Mouse (Mus musculus): ENCODE measurements around the gene Mkln1.

Gene Mkln1

GRCm38 (mm10) chr6:31399566-31399965, 1.0 kb downstream of the Mkln1 start:
- DNase-seq = peak; percentile 87

- DNase-seq = no peak
Observed at GRCm38 (mm10) chr6:31411017-31411416, 12.5 kb downstream of the Mkln1 start.

GRCm38 (mm10) chr6:31412487-31412886, 14.0 kb downstream of the Mkln1 start:
- peak; percentile 67 for DNase-seq

- no peak for DNase-seq
Observed at GRCm38 (mm10) chr6:31413556-31413955, 15.0 kb downstream of the Mkln1 start.

GRCm38 (mm10) chr6:31414303-31414702, 15.8 kb downstream of the Mkln1 start:
- DNase-seq = no peak

GRCm38 (mm10) chr6:31425428-31425827, 26.9 kb downstream of the Mkln1 start:
- no peak for DNase-seq

- DNase-seq = no peak
Observed at GRCm38 (mm10) chr6:31437264-31437663, 38.7 kb downstream of the Mkln1 start.

- DNase-seq = no peak
Observed at GRCm38 (mm10) chr6:31445258-31445657, 46.7 kb downstream of the Mkln1 start.

GRCm38 (mm10) chr6:31453735-31454134, 55.2 kb downstream of the Mkln1 start:
- DNase-seq = peak; percentile 69

- peak; percentile 36 for DNase-seq
Observed at GRCm38 (mm10) chr6:31455376-31455775, 56.8 kb downstream of the Mkln1 start.

- DNase-seq = peak; percentile 21
Observed at GRCm38 (mm10) chr6:31456988-31457387, 58.5 kb downstream of the Mkln1 start.

- peak; percentile 70 for DNase-seq
Observed at GRCm38 (mm10) chr6:31469431-31469830, 70.9 kb downstream of the Mkln1 start.

GRCm38 (mm10) chr6:31478221-31478620, 79.7 kb downstream of the Mkln1 start:
- no peak for DNase-seq

- no peak for DNase-seq
Observed at GRCm38 (mm10) chr6:31480008-31480407, 81.5 kb downstream of the Mkln1 start.

- DNase-seq = no peak
Observed at GRCm38 (mm10) chr6:31486601-31487000, 88.1 kb downstream of the Mkln1 start.

GRCm38 (mm10) chr6:31489950-31490349, 91.4 kb downstream of the Mkln1 start:
- DNase-seq = no peak

GRCm38 (mm10) chr6:31495122-31495731, 96.7 kb downstream of the Mkln1 start:
- DNase-seq = no peak

GRCm38 (mm10) chr6:31496227-31496626, 97.7 kb downstream of the Mkln1 start:
- DNase-seq = no peak

GRCm38 (mm10) chr6:31499836-31500235, 101.3 kb downstream of the Mkln1 start:
- DNase-seq = peak; percentile 59

- DNase-seq = peak; percentile 61
Observed at GRCm38 (mm10) chr6:31500260-31500659, 101.7 kb downstream of the Mkln1 start.

- DNase-seq = no peak
Observed at GRCm38 (mm10) chr6:31500691-31501090, 102.2 kb downstream of the Mkln1 start.

- no peak for DNase-seq
Observed at GRCm38 (mm10) chr6:31502614-31503013, 104.1 kb downstream of the Mkln1 start.

GRCm38 (mm10) chr6:31513726-31514125, 115.2 kb downstream of the Mkln1 start:
- no peak for DNase-seq

GRCm38 (mm10) chr6:31517681-31518337, 119.3 kb downstream of the Mkln1 start:
- no peak for DNase-seq

- peak; percentile 55 for DNase-seq
Observed at GRCm38 (mm10) chr6:31518338-31518698, 119.8 kb downstream of the Mkln1 start.
